Mouse (Mus musculus) layer of hippocampus, postnatal 25 days (tissue): ENCODE results near the gene G6pc2. TPM values are rescaled to one million over a fixed set of nuclear protein-coding genes. Genes with fewer than 3 reads are reported as not detected.

Source experiments
- DNase-seq, 2 experiments: peaks; one replicate each; pipeline ENCODE4 v3.0.0; 2022; ENCODE audit warnings: mixed read lengths in 2 of 2, low spot score in 1 of 2; ENCODE audit errors: extremely low spot score in 1 of 2
- total RNA-seq, 2 experiments: library from RNA; stranded (reverse); gene quantifications; 2 replicates each; pipeline ENCODE4 v1.2.3; 2021

The G6pc2 gene
- total RNA-seq, 2 experiments from 2014 or later, result not detected

GRCm38 (mm10) chr2:69234976-69235678 lies 24.3 kb downstream of the G6pc2 start:
- no peak for DNase-seq

DNA sequence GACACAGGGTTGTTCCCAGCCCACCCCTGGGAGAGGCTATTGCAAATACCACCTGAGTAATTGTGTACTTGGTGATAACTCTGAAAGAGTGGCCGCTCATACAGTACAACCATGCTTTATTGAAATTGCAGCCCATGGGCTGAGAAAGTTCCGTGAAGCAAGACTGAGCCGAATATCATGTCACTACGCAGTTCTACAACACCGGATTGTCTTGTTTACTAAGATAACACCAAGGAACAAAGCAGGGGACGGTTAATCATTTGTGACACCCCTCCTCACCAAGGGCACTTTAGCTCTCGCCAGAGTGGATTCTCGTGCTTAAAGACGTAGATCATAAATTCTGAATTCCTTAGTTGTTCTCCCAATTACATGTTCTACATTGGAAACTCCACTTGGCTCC lies 28.4 kb downstream of the G6pc2 start:
- DNase-seq, result no peak

DNA sequence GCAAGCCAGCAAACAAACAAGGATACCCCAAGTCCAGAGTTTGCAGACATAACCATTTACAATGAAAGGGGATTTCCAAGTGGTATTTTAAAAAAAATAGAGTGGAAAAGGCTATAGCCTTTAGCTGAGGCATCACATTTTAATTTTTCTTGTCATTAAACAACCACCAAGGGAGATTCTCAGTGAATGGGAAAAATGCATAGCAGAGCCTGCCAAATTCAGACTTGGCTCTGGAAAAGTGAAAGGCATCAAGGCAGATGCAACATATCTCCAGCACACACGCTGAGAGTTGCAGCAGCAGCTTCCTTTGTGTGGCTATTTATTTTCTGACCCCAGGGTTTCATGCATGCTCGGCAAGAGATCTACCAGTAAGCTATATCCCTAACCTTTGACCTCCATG lies 34.1 kb downstream of the G6pc2 start:
- no peak for DNase-seq

DNA sequence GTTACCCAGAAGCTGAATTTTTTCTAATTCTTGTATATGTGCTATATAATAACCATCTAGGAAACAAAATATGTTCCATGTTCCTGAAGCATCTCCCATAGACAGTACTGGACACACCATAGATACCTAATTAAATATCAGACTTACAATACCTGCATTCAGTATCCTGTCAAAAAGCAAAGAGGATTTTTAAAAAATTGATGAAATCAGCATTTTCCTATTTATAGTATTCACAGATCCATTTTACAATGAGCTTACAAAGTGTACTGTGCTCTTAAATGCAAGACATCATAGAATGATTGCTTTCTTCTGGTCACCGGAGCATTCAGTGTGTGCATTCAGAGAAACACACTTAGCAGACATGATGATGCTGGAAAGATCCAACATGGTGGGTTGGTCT lies 36.2 kb downstream of the G6pc2 start:
- DNase-seq, result no peak

DNA sequence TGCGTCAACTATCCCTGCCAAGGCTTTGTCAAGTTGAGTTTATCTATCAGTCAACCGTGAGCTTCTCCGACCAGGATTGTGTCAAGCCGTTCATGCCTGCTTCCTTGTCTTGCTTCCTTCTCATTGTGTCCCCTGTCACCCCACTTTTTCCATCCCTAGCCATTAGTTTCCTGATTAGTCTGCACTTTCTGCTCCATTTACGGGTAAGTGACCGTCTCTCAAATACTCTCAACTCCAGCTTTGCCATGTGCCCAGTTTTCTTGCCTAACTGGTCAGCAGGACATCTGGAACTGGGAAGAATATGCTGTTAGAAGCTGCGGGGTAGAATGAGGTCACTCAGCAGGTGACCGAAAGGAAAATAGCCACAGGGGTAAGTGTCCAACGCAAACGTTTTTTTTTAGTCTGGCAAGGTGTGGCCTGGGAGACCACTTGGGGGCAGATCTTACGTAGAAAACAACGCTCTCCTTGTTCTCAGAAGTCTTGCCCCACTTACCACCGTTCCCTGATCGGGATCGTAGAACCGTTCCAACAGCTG lies 37.4 kb downstream of the G6pc2 start:
- DNase-seq, result no peak

GRCm38 (mm10) chr2:69264069-69264618 lies 53.3 kb downstream of the G6pc2 start:
- no peak for DNase-seq

DNA sequence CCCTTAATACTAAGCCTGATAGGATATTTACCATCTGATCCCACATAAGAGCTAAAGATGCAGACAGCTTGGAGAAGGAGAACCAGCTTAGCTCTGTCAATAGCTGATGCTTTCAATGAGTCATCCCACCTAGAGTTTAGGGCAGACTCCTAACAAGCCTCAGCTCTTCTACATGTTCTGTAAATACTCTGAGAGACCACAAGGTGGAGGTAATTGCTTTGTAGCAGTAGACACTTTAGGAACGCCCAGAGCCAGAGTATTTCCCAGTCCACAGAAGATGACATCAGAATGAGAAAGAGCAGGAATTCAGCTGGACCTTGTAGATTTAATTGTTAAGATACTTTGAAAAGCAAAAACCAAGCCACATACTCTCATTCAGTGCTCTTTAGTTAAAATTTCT lies 65.0 kb downstream of the G6pc2 start:
- no peak for DNase-seq

Other genes starting within 250 kb of the G6pc2 start
- 1 to 10 TPM; 3.3 to 4.2 TPM for gene Nostrin, start 75.3 kb upstream of the G6pc2 start, total RNA-seq
- 1 to 10 TPM; 1.1 to 1.4 TPM for gene Spc25, start 4.9 kb upstream of the G6pc2 start, total RNA-seq
- under 1 TPM in 1 of 2 experiments, not detected in 1; 0.07 TPM for gene Abcb11, start 131.5 kb downstream of the G6pc2 start, total RNA-seq
- not detected for gene Dhrs9, start 169.4 kb downstream of the G6pc2 start, total RNA-seq